Mouse (Mus musculus) cerebellum, adult 18-20 months (tissue): ENCODE results near the gene Rpap2.

Experiments
- DNase-seq, 2 experiments: peaks; one replicate each; pipeline ENCODE4 v3.0.0; 2021

Rpap2 gene

GRCm38 (mm10) chr5:107597301-107598077 is at the start of gene Rpap2, which contains the start of gene Glmn:
Gene Rpap2 (plus strand): TSS chr5:107597373.
Gene Glmn (minus strand): TSS chr5:107597888.
- peak; percentile 86 to 91 for DNase-seq

GRCm38 (mm10) chr5:107547955-107548354 is 49.2 kb upstream of the Rpap2 start:
- no peak for DNase-seq

- no peak for DNase-seq
These were observed 48.7 kb upstream of the Rpap2 start for GRCm38 (mm10) chr5:107548444-107548843.

- DNase-seq: no peak
These were observed 42.8 kb upstream of the Rpap2 start for GRCm38 (mm10) chr5:107554336-107554735.

GRCm38 (mm10) chr5:107556969-107557368 is 40.2 kb upstream of the Rpap2 start:
- DNase-seq: no peak

GRCm38 (mm10) chr5:107569148-107569547 is 28.0 kb upstream of the Rpap2 start:
- no peak for DNase-seq

- DNase-seq: no peak
These were observed 1.2 kb downstream of the Rpap2 start for GRCm38 (mm10) chr5:107598380-107598779.

- DNase-seq: peak; percentile 61 to 64
These were observed 14.1 kb downstream of the Rpap2 start for GRCm38 (mm10) chr5:107611224-107611623.

- no peak for DNase-seq
These were observed 20.8 kb downstream of the Rpap2 start for GRCm38 (mm10) chr5:107617986-107618385.

- no peak for DNase-seq
These were observed 24.2 kb downstream of the Rpap2 start for GRCm38 (mm10) chr5:107621327-107621726.

- DNase-seq: no peak
These were observed 36.5 kb downstream of the Rpap2 start for GRCm38 (mm10) chr5:107633651-107634050.

GRCm38 (mm10) chr5:107637106-107637505 is 39.9 kb downstream of the Rpap2 start:
- DNase-seq: no peak

GRCm38 (mm10) chr5:107638366-107638765 is 41.2 kb downstream of the Rpap2 start:
- no peak for DNase-seq

- no peak for DNase-seq
These were observed 47.4 kb downstream of the Rpap2 start for GRCm38 (mm10) chr5:107644595-107644994.

GRCm38 (mm10) chr5:107645935-107646334 is 48.8 kb downstream of the Rpap2 start:
- no peak for DNase-seq

- DNase-seq: no peak
These were observed 50.4 kb downstream of the Rpap2 start for GRCm38 (mm10) chr5:107647580-107647979.

- no peak for DNase-seq
These were observed 51.5 kb downstream of the Rpap2 start for GRCm38 (mm10) chr5:107648552-107649125.

GRCm38 (mm10) chr5:107649680-107650079 is 52.5 kb downstream of the Rpap2 start:
- DNase-seq: no peak

GRCm38 (mm10) chr5:107650427-107650826 is 53.3 kb downstream of the Rpap2 start:
- DNase-seq: no peak

GRCm38 (mm10) chr5:107652055-107652660 is 55.0 kb downstream of the Rpap2 start:
- no peak for DNase-seq

GRCm38 (mm10) chr5:107678392-107678791 is 81.2 kb downstream of the Rpap2 start:
- DNase-seq: no peak

- DNase-seq: no peak
These were observed 84.1 kb downstream of the Rpap2 start for GRCm38 (mm10) chr5:107681300-107681699.

- DNase-seq: no peak
These were observed 87.2 kb downstream of the Rpap2 start for GRCm38 (mm10) chr5:107684380-107684779.

GRCm38 (mm10) chr5:107687161-107687560 is 90.0 kb downstream of the Rpap2 start:
- DNase-seq: no peak
